Mouse (Mus musculus): ENCODE data around the gene Gm9603. TPM values are rescaled to one million over a fixed set of nuclear protein-coding genes. Genes with fewer than 3 reads are reported as not detected.
"Not testable (repeated sequence)": the region's sequence is repeated elsewhere in the genome, so short reads cannot be mapped to it uniquely, and the experiment has no call there.

Gm9603 gene
- polyA plus RNA-seq (2015; fragmentation: Nextera tagmentation; extraction: Ambion mirVana), result not detected in 2 replicates

- WGBS, result no CpG with 5 or more reads among the region's 2 CpGs
- not testable (repeated sequence) for H3K9ac ChIP-seq; ATAC-seq; H3K4me1 ChIP-seq; H3K36me3 ChIP-seq (ENCODE audit: poor library complexity, severe bottlenecking); H3K4me2 ChIP-seq; H3K4me3 ChIP-seq; H3K27ac ChIP-seq; H3K27me3 ChIP-seq; H3K9me3 ChIP-seq (replicated peaks)
These were observed at the start of gene Gm9603 for GRCm38 (mm10) chr14:5687357-5687756. Gene Gm9603, minus strand, starts transcription at chr14:5687457.

- ATAC-seq; H3K36me3 ChIP-seq (ENCODE audit: poor library complexity, severe bottlenecking); H3K4me3 ChIP-seq; H3K9me3 ChIP-seq (replicated peaks); H3K27ac ChIP-seq; H3K27me3 ChIP-seq; H3K9ac ChIP-seq; H3K4me1 ChIP-seq; H3K4me2 ChIP-seq: not testable (repeated sequence)
- WGBS, result no CpG with 5 or more reads among the region's 1 CpGs
These were observed 54.3 kb downstream of the Gm9603 start, which contains the start of gene Gm8265 for GRCm38 (mm10) chr14:5632928-5633327. Gene Gm8265, minus strand, starts transcription at chr14:5633028.

Other genes starting within 250 kb of the Gm9603 start
- gene Gm3194, start 232.0 kb downstream of the Gm9603 start, polyA plus RNA-seq (2015; fragmentation: Nextera tagmentation; extraction: Ambion mirVana), result 1.7 and 1.9 TPM in 2 replicates
- gene Gm8246, start 209.6 kb downstream of the Gm9603 start, polyA plus RNA-seq (2015; fragmentation: Nextera tagmentation; extraction: Ambion mirVana), result not detected in 2 replicates
- gene Gm3187, start 203.2 kb downstream of the Gm9603 start, polyA plus RNA-seq (2015; fragmentation: Nextera tagmentation; extraction: Ambion mirVana), result not detected in 2 replicates
- gene Gm3488, start 185.8 kb downstream of the Gm9603 start, polyA plus RNA-seq (2015; fragmentation: Nextera tagmentation; extraction: Ambion mirVana), result 6.1 and 8.7 TPM in 2 replicates
- gene Gm3532, start 149.0 kb downstream of the Gm9603 start, polyA plus RNA-seq (2015; fragmentation: Nextera tagmentation; extraction: Ambion mirVana), result not detected in 2 replicates
- not detected in 2 replicates for gene Gm8265, start 54.4 kb downstream of the Gm9603 start, polyA plus RNA-seq (2015; fragmentation: Nextera tagmentation; extraction: Ambion mirVana)
- 0.40 TPM in 1 of 2 replicates, not detected in the other for gene Gm3373, start 54.1 kb upstream of the Gm9603 start, polyA plus RNA-seq (2015; fragmentation: Nextera tagmentation; extraction: Ambion mirVana)
- gene Gm3383, start 120.5 kb upstream of the Gm9603 start, polyA plus RNA-seq (2015; fragmentation: Nextera tagmentation; extraction: Ambion mirVana), result 2.2 and 2.7 TPM in 2 replicates
- not detected in 2 replicates for gene Gm3424, start 142.9 kb upstream of the Gm9603 start, polyA plus RNA-seq (2015; fragmentation: Nextera tagmentation; extraction: Ambion mirVana)
- 0.17 and 0.23 TPM in 2 replicates for gene Gm8237, start 192.9 kb upstream of the Gm9603 start, polyA plus RNA-seq (2015; fragmentation: Nextera tagmentation; extraction: Ambion mirVana)